Mouse (Mus musculus) adrenal gland, adult 18-20 months (tissue): ENCODE measurements around the gene Bcas2. TPM values are rescaled to one million over a fixed set of nuclear protein-coding genes. Genes with fewer than 3 reads are reported as not detected.
A peak's percentile ranks its signal among the peaks of the same experiment; 100 is the strongest.
"Not testable (repeated sequence)": the region's sequence is repeated elsewhere in the genome, so short reads cannot be mapped to it uniquely, and the experiment has no call there.

Experiments
- DNase-seq, 2 experiments: peaks; one replicate each; pipeline ENCODE4 v3.0.0; 2021 to 2022; ENCODE audit warnings: low spot score in 2 of 2
- total RNA-seq, 2 experiments: library from RNA; stranded (reverse); gene quantifications; 1 replicate in 1 of 2; 2 replicates in 1 of 2; pipeline ENCODE4 v1.2.3; 2021

Gene Bcas2
- total RNA-seq, 2 experiments from 2014 or later = 48.2 to 58.8 TPM

DNA sequence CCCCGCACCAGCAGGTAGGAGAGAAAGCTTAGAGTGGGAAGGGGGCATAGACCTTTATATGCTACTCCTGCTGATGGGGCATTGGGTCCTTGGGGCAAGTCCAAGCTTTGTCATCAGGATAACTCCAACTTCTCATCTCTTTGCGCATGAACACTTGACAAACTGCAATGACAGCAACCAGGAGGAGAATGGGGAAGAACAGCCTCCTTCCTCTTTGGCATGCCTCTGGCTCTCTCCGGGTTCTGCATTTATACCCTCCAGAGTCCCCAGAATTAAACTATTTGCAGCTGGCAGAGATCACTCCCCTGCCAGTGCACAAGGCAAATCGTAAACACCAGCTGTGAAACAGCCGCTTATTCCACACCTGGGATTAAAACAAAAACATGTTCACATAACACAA lies 42.1 kb downstream of the Bcas2 start:
- no peak for DNase-seq

GRCm38 (mm10) chr3:103214593-103215285 lies 43.3 kb downstream of the Bcas2 start:
- DNase-seq = no peak

- DNase-seq = not testable (repeated sequence)
Measured at GRCm38 (mm10) chr3:103215399-103215798, 43.9 kb downstream of the Bcas2 start.

GRCm38 (mm10) chr3:103221435-103221834 lies 50.0 kb downstream of the Bcas2 start:
- DNase-seq = no peak

DNA sequence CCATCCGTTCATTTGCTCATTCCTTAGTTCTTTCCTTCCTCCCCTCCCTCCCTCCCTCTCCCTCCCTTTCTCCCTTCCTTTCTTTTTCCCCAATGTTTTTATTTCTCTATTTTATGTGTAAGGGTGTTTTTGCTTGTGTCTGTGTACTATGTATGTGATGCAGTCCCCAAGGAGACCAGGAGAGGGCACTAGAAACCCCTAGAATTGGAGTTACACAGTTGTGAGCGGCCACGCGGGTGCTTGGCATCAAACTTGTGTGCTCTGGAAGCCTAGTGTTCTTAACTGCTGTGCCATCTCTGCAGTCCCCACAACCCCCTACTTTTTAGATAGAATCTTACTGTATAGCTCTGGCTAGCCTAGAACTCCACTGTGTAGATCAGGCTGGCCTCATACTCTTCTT lies 52.3 kb downstream of the Bcas2 start:
- peak; percentile 8 to 29 for DNase-seq

DNA sequence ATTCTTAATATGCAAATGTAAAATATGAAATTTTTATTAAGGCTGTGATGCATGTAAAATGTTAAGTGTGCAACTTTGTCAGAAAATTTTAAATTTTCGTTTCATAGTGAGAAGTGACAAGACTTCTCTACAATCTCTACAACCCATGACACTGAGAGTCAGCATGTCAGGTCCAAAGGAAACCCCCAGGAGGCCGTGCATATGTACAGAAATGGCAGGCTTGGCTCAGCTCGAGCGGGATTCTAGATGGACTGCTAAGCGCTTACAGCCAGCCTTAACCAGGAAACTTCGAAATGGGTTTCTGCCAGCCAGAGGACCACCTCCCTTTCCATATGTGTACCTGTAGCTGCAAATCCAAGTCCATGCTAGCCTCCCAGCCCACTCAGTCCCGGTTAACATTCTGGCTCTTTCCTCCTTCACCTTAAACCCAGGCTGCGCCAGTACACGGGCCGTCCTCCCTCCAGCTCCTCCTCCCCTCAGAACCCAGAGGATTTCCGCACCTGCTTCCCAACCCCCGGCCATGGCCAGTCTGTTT lies 52.8 kb downstream of the Bcas2 start:
- DNase-seq = no peak

DNA sequence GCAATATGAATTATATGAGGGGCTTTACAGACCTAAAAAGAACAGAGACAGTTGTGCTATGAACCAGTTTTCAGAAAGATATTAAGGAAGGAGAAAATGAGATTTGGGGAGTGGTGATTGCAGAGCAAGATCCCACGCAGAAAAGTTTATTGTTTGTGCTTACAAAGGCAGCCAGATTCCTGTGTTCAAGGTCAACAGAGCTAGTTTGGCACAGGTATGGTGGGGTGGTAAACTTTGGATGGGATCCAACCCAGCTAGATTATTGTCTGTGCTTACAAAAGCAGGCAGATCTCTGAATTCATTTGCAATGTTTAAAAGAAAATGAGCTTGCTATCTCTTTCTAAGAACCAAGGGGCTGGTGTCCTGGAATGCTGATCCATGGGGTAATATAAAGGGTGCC lies 56.3 kb downstream of the Bcas2 start:
- no peak for DNase-seq

Other genes with a start within 250 kb of the Bcas2 start
- not detected for gene Sycp1, start 235.6 kb upstream of the Bcas2 start, total RNA-seq
- gene Nr1h5, start 207.5 kb upstream of the Bcas2 start, total RNA-seq = not detected
- 10 to 100 TPM; 62.0 to 70.6 TPM for gene Sike1, start 175.9 kb upstream of the Bcas2 start, total RNA-seq
- gene Csde1, start 151.2 kb upstream of the Bcas2 start, total RNA-seq = 100 to 1,000 TPM; 423 to 430 TPM
- 10 to 100 TPM; 49.1 to 49.4 TPM for gene Nras, start 113.4 kb upstream of the Bcas2 start, total RNA-seq
- gene Ampd1, start 97.6 kb upstream of the Bcas2 start, total RNA-seq = under 1 TPM in 1 of 2 experiments, not detected in 1; 0.35 TPM
- gene Dennd2c, start 69.1 kb upstream of the Bcas2 start, total RNA-seq = under 1 TPM; 0.67 to 0.86 TPM
- 10 to 100 TPM; 28.5 to 36.8 TPM for gene Trim33, start 107.6 kb downstream of the Bcas2 start, total RNA-seq